Mouse (Mus musculus): Measurements from ENCODE around the gene Nob1. TPM values are rescaled to one million over a fixed set of nuclear protein-coding genes. Genes with fewer than 3 reads are reported as not detected.

The Nob1 gene
- 26.5 and 28.6 TPM in 2 replicates for polyA plus RNA-seq (2012; rRNA removed)

- DNase-seq (ENCODE audit: low read depth, low spot score): peak; percentile 92
- WGBS: under 1% methylated on average over 50 of the region's 50 CpGs
These were observed at the start of gene Nob1 for GRCm38 (mm10) chr8:107424597-107425229. Gene Nob1, minus strand, starts transcription at chr8:107425051.

GRCm38 (mm10) chr8:107473369-107473768, 48.5 kb upstream of the Nob1 start:
- no peak for DNase-seq (ENCODE audit: low read depth, low spot score)
- 95% methylated on average over 4 of the region's 4 CpGs for WGBS

GRCm38 (mm10) chr8:107472403-107473100, 47.7 kb upstream of the Nob1 start:
- 73% methylated on average over 10 of the region's 10 CpGs for WGBS
- DNase-seq (ENCODE audit: low read depth, low spot score): no peak

GRCm38 (mm10) chr8:107470302-107470701, 45.5 kb upstream of the Nob1 start:
- DNase-seq (ENCODE audit: low read depth, low spot score): no peak
- WGBS: 22% methylated on average over 5 of the region's 5 CpGs

GRCm38 (mm10) chr8:107468811-107469302, 44.0 kb upstream of the Nob1 start:
- WGBS: 32% methylated on average over 8 of the region's 8 CpGs
- DNase-seq (ENCODE audit: low read depth, low spot score): no peak

- WGBS: 97% methylated on average over 5 of the region's 5 CpGs
- DNase-seq (ENCODE audit: low read depth, low spot score): no peak
These were observed 41.8 kb upstream of the Nob1 start for GRCm38 (mm10) chr8:107466642-107467041.

- WGBS: 41% methylated on average over 3 of the region's 3 CpGs
- no peak for DNase-seq (ENCODE audit: low read depth, low spot score)
These were observed 40.6 kb upstream of the Nob1 start for GRCm38 (mm10) chr8:107465332-107465990.

- no peak for DNase-seq (ENCODE audit: low read depth, low spot score)
- 35% methylated on average over 5 of the region's 5 CpGs for WGBS
These were observed 37.6 kb upstream of the Nob1 start for GRCm38 (mm10) chr8:107462423-107462822.

- WGBS: 91% methylated on average over 6 of the region's 6 CpGs
- no peak for DNase-seq (ENCODE audit: low read depth, low spot score)
These were observed 33.4 kb upstream of the Nob1 start for GRCm38 (mm10) chr8:107458281-107458680.

GRCm38 (mm10) chr8:107457725-107458124, 32.9 kb upstream of the Nob1 start:
- DNase-seq (ENCODE audit: low read depth, low spot score): no peak
- 73% methylated on average over 4 of the region's 4 CpGs for WGBS

GRCm38 (mm10) chr8:107455268-107455667, 30.4 kb upstream of the Nob1 start:
- no peak for DNase-seq (ENCODE audit: low read depth, low spot score)
- 3% methylated on average over 3 of the region's 3 CpGs for whole genome bisulfite sequencing

GRCm38 (mm10) chr8:107453386-107453785, 28.5 kb upstream of the Nob1 start:
- no peak for DNase-seq (ENCODE audit: low read depth, low spot score)
- 93% methylated on average over 11 of the region's 11 CpGs for WGBS

- WGBS: 86% methylated on average over 13 of the region's 13 CpGs
- DNase-seq (ENCODE audit: low read depth, low spot score): no peak
These were observed 26.7 kb upstream of the Nob1 start for GRCm38 (mm10) chr8:107451414-107452066.

- DNase-seq (ENCODE audit: low read depth, low spot score): no peak
- WGBS: 44% methylated on average over 6 of the region's 6 CpGs
These were observed 24.8 kb upstream of the Nob1 start for GRCm38 (mm10) chr8:107449655-107450054.

GRCm38 (mm10) chr8:107449130-107449529, 24.3 kb upstream of the Nob1 start:
- DNase-seq (ENCODE audit: low read depth, low spot score): peak; percentile 77

GRCm38 (mm10) chr8:107448382-107448889, 23.6 kb upstream of the Nob1 start:
- WGBS: 69% methylated on average over 4 of the region's 4 CpGs
- no peak for DNase-seq (ENCODE audit: low read depth, low spot score)

More at GRCm38 (mm10) chr8:107449130-107449529, 24.3 kb upstream of the Nob1 start:
- 20% methylated on average over 8 of the region's 8 CpGs for WGBS

- no peak for DNase-seq (ENCODE audit: low read depth, low spot score)
These were observed 22.9 kb upstream of the Nob1 start for GRCm38 (mm10) chr8:107447713-107448112.

- 38% methylated on average over 3 of the region's 3 CpGs for WGBS
- no peak for DNase-seq (ENCODE audit: low read depth, low spot score)
These were observed 19.8 kb upstream of the Nob1 start for GRCm38 (mm10) chr8:107444626-107445025.

GRCm38 (mm10) chr8:107439880-107440625, 15.2 kb upstream of the Nob1 start:
- no peak for DNase-seq (ENCODE audit: low read depth, low spot score)
- WGBS: 46% methylated on average over 3 of the region's 3 CpGs

All from large intestine, adult 2 months (tissue).